ENCODE assay signal across 29 mouse cellular contexts in genomic region chr13:95697874-95698273, GRCm38 (mm10). TPM values are rescaled to one million over a fixed set of nuclear protein-coding genes. Genes with fewer than 3 reads are reported as not detected.
DNase-seq lines count a peak whose midpoint lies in the region; ATAC-seq and TF ChIP-seq lines count a peak whose summit lies in the region.
"Had no signal": no experiment of that assay in that cellular context is flagged by ENCODE, and none has a peak within 500 bp of the region (broad histone marks: within the 10 kb centered on the region; RNA-seq: fewer than 3 reads in every experiment).

No protein-coding gene starts in this region.

- H3K9ac ChIP-seq in stomach, embryonic 14.5 days (replicated peaks; ENCODE audit: low read depth, low read length) = no peak overlapping the region
- H3K9ac ChIP-seq in stomach, postnatal 0 days (ENCODE audit: low read length) = no peak overlapping the region
- no peak overlapping the region for H3K9ac ChIP-seq in liver, postnatal 0 days (replicated peaks)
- H3K9ac ChIP-seq in hindbrain, embryonic 13.5 days = no peak overlapping the region
- no peak overlapping the region for H3K9ac ChIP-seq in hindbrain, embryonic 14.5 days
- H3K9ac ChIP-seq: embryonic facial prominence, embryonic 15.5 days; hindbrain, embryonic 12.5 days; liver, embryonic 14.5 days; neural tube, embryonic 15.5 days; stomach, embryonic 15.5 days had no signal

- 0 out of 2 replicates have a peak overlapping the region, but pooled peaks have one; percentile 4 for H3K27ac ChIP-seq in stomach, embryonic 14.5 days (ENCODE audit: low read length)
- H3K27ac ChIP-seq in stomach, postnatal 0 days (replicated peaks) = no peak overlapping the region
- H3K27ac ChIP-seq in liver, postnatal 0 days (ENCODE audit: low read depth) = no peak overlapping the region
- H3K27ac ChIP-seq in hindbrain, embryonic 13.5 days = no peak overlapping the region
- H3K27ac ChIP-seq in hindbrain, embryonic 14.5 days = no peak overlapping the region
- H3K27ac ChIP-seq: embryonic facial prominence, embryonic 15.5 days; hindbrain, embryonic 12.5 days; left cerebral cortex, adult 2 months; limb, embryonic 10.5 days; liver, embryonic 14.5 days; macrophage; neural tube, embryonic 15.5 days; stomach, embryonic 15.5 days had no signal

- no peaks in the 10 kb centered on the region for H3K27me3 ChIP-seq in stomach, embryonic 14.5 days (ENCODE audit: control insufficient read depth, insufficient read depth, low read length)
- no peaks in the 10 kb centered on the region for H3K27me3 ChIP-seq in stomach, postnatal 0 days (ENCODE audit: control insufficient read depth, insufficient read depth, low read length)
- H3K27me3 ChIP-seq in liver, postnatal 0 days (ENCODE audit: insufficient read depth, low read length) = no peaks in the 10 kb centered on the region
- H3K27me3 ChIP-seq in hindbrain, embryonic 13.5 days = no peaks in the 10 kb centered on the region
- no peaks in the 10 kb centered on the region for H3K27me3 ChIP-seq in hindbrain, embryonic 14.5 days (ENCODE audit: control insufficient read depth, insufficient read depth, low read length)
- H3K27me3 ChIP-seq: CH12.LX; embryonic facial prominence, embryonic 15.5 days; hindbrain, embryonic 12.5 days; neural tube, embryonic 15.5 days; stomach, embryonic 15.5 days had no signal

- no peak for ATAC-seq in stomach, embryonic 14.5 days (ENCODE audit: insufficient number of reproducible peaks, insufficient read depth, low FRiP score, low read depth)
- no peak for ATAC-seq in stomach, postnatal 0 days (ENCODE audit: low FRiP score, low TSS enrichment)
- ATAC-seq in liver, postnatal 0 days = no peak
- no peak for ATAC-seq in hindbrain, embryonic 13.5 days (ENCODE audit: low FRiP score)
- no peak for ATAC-seq in hindbrain, embryonic 14.5 days (ENCODE audit: low FRiP score)

- no peak for TF ChIP-seq EP300 in stomach, postnatal 0 days (optimal IDR thresholded peaks at IDR 0.05)
- no peak for TF ChIP-seq EP300 in liver, postnatal 0 days (IDR thresholded peaks at IDR 0.05; ENCODE audit: low read depth)

- H3K9me3 ChIP-seq in stomach, embryonic 14.5 days (ENCODE audit: control insufficient read depth, low read depth, low read length) = no peaks in the 10 kb centered on the region
- no peaks in the 10 kb centered on the region for H3K9me3 ChIP-seq in stomach, postnatal 0 days (ENCODE audit: control insufficient read depth, low read length)
- H3K9me3 ChIP-seq in liver, postnatal 0 days (ENCODE audit: low read length) = no peaks in the 10 kb centered on the region
- H3K9me3 ChIP-seq in hindbrain, embryonic 13.5 days = no peaks in the 10 kb centered on the region
- no peaks in the 10 kb centered on the region for H3K9me3 ChIP-seq in hindbrain, embryonic 14.5 days (ENCODE audit: control insufficient read depth, low read length)
- H3K9me3 ChIP-seq: embryonic facial prominence, embryonic 15.5 days; hindbrain, embryonic 12.5 days; limb, embryonic 10.5 days; neural tube, embryonic 15.5 days; stomach, embryonic 15.5 days had no signal

- TF ChIP-seq CTCF in stomach, postnatal 0 days (IDR thresholded peaks at IDR 0.05; ENCODE audit: low read depth) = no peak
- TF ChIP-seq CTCF in liver, postnatal 0 days (IDR thresholded peaks at IDR 0.05; ENCODE audit: low read depth) = no peak

- H3K4me2 ChIP-seq in stomach, embryonic 14.5 days (replicated peaks; ENCODE audit: low read depth, low read length) = no peak overlapping the region
- H3K4me2 ChIP-seq in stomach, postnatal 0 days (replicated peaks; ENCODE audit: low read depth) = no peak overlapping the region
- 0 out of 2 replicates have a peak overlapping the region, but pooled peaks have one; percentile 10 for H3K4me2 ChIP-seq in liver, postnatal 0 days (ENCODE audit: low read depth, low read length)
- no peak overlapping the region for H3K4me2 ChIP-seq in hindbrain, embryonic 13.5 days
- no peak overlapping the region for H3K4me2 ChIP-seq in hindbrain, embryonic 14.5 days (replicated peaks)
- H3K4me2 ChIP-seq: embryonic facial prominence, embryonic 15.5 days; heart, embryonic 11.5 days; hindbrain, embryonic 12.5 days; neural tube, embryonic 15.5 days; stomach, embryonic 15.5 days had no signal

- peak; percentile 49 for DNase-seq in heart, adult 11 months
- no peak for DNase-seq in heart, adult 18-20 months
- no peak for DNase-seq in stomach, postnatal 0 days (ENCODE audit: low spot score)
- DNase-seq in liver, postnatal 0 days = no peak
- no peak for DNase-seq in hindbrain, embryonic 14.5 days (ENCODE audit: low spot score)
- DNase-seq: adrenal gland, postnatal 14 days; cerebellum, adult 11 months; cerebellum, postnatal 25 days; gastrocnemius, postnatal 36 days; heart, postnatal 10 days; kidney, adult 9 months; kidney, postnatal 4 days; layer of hippocampus, adult 9-11 months; midbrain, embryonic 14.5 days; right cerebral cortex, postnatal 25 days; thymus, postnatal 36 days had no signal

- no peaks in the 10 kb centered on the region for H3K4me1 ChIP-seq in stomach, embryonic 14.5 days (ENCODE audit: control insufficient read depth, insufficient read depth, low read length)
- no peaks in the 10 kb centered on the region for H3K4me1 ChIP-seq in stomach, postnatal 0 days (replicated peaks; ENCODE audit: control insufficient read depth, insufficient read depth)
- H3K4me1 ChIP-seq in liver, postnatal 0 days (ENCODE audit: insufficient read depth) = peaks cover 6% of the 10 kb centered on the region; the same call in 1 of the 2 replicates
- H3K4me1 ChIP-seq in hindbrain, embryonic 13.5 days (replicated peaks) = peaks cover 5% of the 10 kb centered on the region; the same call in 1 of the 2 replicates
- no peaks in the 10 kb centered on the region for H3K4me1 ChIP-seq in hindbrain, embryonic 14.5 days (replicated peaks; ENCODE audit: control insufficient read depth, insufficient read depth, low read length)
- H3K4me1 ChIP-seq: embryonic facial prominence, embryonic 15.5 days; hindbrain, embryonic 12.5 days had no signal

- WGBS in stomach, embryonic 14.5 days = 39% methylated on average over 6 of the region's 6 CpGs
- WGBS in stomach, postnatal 0 days = 36% methylated on average over 6 of the region's 6 CpGs
- 30% methylated on average over 6 of the region's 6 CpGs for WGBS in liver, postnatal 0 days (ENCODE audit: insufficient replicate concordance)
- 46% methylated on average over 6 of the region's 6 CpGs for WGBS in hindbrain, embryonic 13.5 days
- WGBS in hindbrain, embryonic 14.5 days = 53% methylated on average over 6 of the region's 6 CpGs

- no peaks in the 10 kb centered on the region for H3K36me3 ChIP-seq in stomach, embryonic 14.5 days (ENCODE audit: control insufficient read depth, insufficient read depth, low read length)
- no peaks in the 10 kb centered on the region for H3K36me3 ChIP-seq in stomach, postnatal 0 days (ENCODE audit: control insufficient read depth, insufficient read depth, low read length)
- peaks cover 7% of the 10 kb centered on the region; the same call in 1 of the 2 replicates for H3K36me3 ChIP-seq in liver, postnatal 0 days (replicated peaks; ENCODE audit: insufficient read depth, low read length)
- no peaks in the 10 kb centered on the region; the same call in 1 of the 2 replicates for H3K36me3 ChIP-seq in hindbrain, embryonic 13.5 days
- no peaks in the 10 kb centered on the region for H3K36me3 ChIP-seq in hindbrain, embryonic 14.5 days (replicated peaks; ENCODE audit: control insufficient read depth, insufficient read depth)
- H3K36me3 ChIP-seq: embryonic facial prominence, embryonic 15.5 days; hindbrain, embryonic 12.5 days; limb, embryonic 10.5 days; neural tube, embryonic 15.5 days; stomach, embryonic 15.5 days had no signal

- no peak overlapping the region for H3K4me3 ChIP-seq in stomach, embryonic 14.5 days (ENCODE audit: low read depth, low read length)
- H3K4me3 ChIP-seq in stomach, postnatal 0 days (ENCODE audit: low read depth, low read length) = no peak overlapping the region
- no peak overlapping the region for H3K4me3 ChIP-seq in liver, postnatal 0 days (ENCODE audit: low read depth, low read length)
- H3K4me3 ChIP-seq in hindbrain, embryonic 13.5 days = no peak overlapping the region
- no peak overlapping the region for H3K4me3 ChIP-seq in hindbrain, embryonic 14.5 days (replicated peaks; ENCODE audit: low read length)
- H3K4me3 ChIP-seq: embryonic facial prominence, embryonic 15.5 days; hindbrain, embryonic 12.5 days; left cerebral cortex, adult 2 months; limb, embryonic 10.5 days; neural tube, embryonic 15.5 days; stomach, embryonic 15.5 days had no signal

RNA-seq across cellular contexts. Expression of gene F2rl2, which starts 1.2 kb away (rescaled TPM):
- total RNA-seq in heart, adult 18-20 months (2021) = under 1 TPM; 0.15 to 0.20 TPM
- polyA plus RNA-seq in stomach, embryonic 14.5 days (2014; fragmentation: Nextera tagmentation; extraction: Ambion mirVana) = 0.45 and 1.2 TPM in 2 replicates
- polyA plus RNA-seq in stomach, postnatal 0 days (2015; fragmentation: Nextera tagmentation; extraction: Ambion mirVana) = 0.18 and 0.21 TPM in 2 replicates
- 10.7 and 13.0 TPM in 2 replicates for polyA plus RNA-seq in liver, postnatal 0 days (2015; fragmentation: Nextera tagmentation; extraction: Ambion mirVana)
- 0.91 and 1.1 TPM in 2 replicates for polyA plus RNA-seq in hindbrain, embryonic 13.5 days (2015; fragmentation: Nextera tagmentation; extraction: Ambion mirVana)
- 0.88 and 1.2 TPM in 2 replicates for polyA plus RNA-seq in hindbrain, embryonic 14.5 days (2014; fragmentation: Nextera tagmentation; extraction: Ambion mirVana)
- total RNA-seq: gastrocnemius, postnatal 36 days; MEL had no signal
